Mouse (Mus musculus) gastrocnemius, postnatal 10 days (tissue): ENCODE measurements at regions not wholly inside any gene's neighbourhood (a gene's known extent, or its start where the extent isn't known, plus 50 kb on each side); places are given as distances from the start of the nearest gene placed in this dataset.
"Not testable (repeated sequence)": the region's sequence is repeated elsewhere in the genome, so short reads cannot be mapped to it uniquely, and the experiment has no call there.

Experiments used
- DNase-seq: peaks from one replicate; pipeline ENCODE4 v3.0.0; 2021; ENCODE audit warnings: mixed read lengths

GRCm38 (mm10) chr13:85988633-85989032 lies 58.1 kb downstream of the Cox7c start:
- DNase-seq: no peak

- no peak for DNase-seq
Measured at GRCm38 (mm10) chr13:85982089-85982488, 64.6 kb downstream of the Cox7c start.

GRCm38 (mm10) chr13:85964005-85964404 lies 82.7 kb downstream of the Cox7c start:
- not testable (repeated sequence) for DNase-seq

- no peak for DNase-seq
Measured at GRCm38 (mm10) chr13:85955284-85955683, 91.4 kb downstream of the Cox7c start.

- no peak for DNase-seq
Measured at GRCm38 (mm10) chr13:85952896-85953295, 93.8 kb downstream of the Cox7c start.

GRCm38 (mm10) chr13:85926825-85927737 lies 119.6 kb downstream of the Cox7c start:
- no peak for DNase-seq

- no peak for DNase-seq
Measured at GRCm38 (mm10) chr13:85926323-85926722, 120.4 kb downstream of the Cox7c start.

GRCm38 (mm10) chr13:85922696-85923095 lies 124.0 kb downstream of the Cox7c start:
- DNase-seq: no peak

- no peak for DNase-seq
Measured at GRCm38 (mm10) chr13:85901796-85902195, 144.9 kb downstream of the Cox7c start.

GRCm38 (mm10) chr13:85897656-85898055 lies 149.0 kb downstream of the Cox7c start:
- DNase-seq: peak; percentile 10

GRCm38 (mm10) chr13:85895141-85895540 lies 151.6 kb downstream of the Cox7c start:
- no peak for DNase-seq

GRCm38 (mm10) chr13:85889846-85890245 lies 156.9 kb downstream of the Cox7c start:
- DNase-seq: not testable (repeated sequence)

GRCm38 (mm10) chr13:85882817-85883216 lies 163.9 kb downstream of the Cox7c start:
- no peak for DNase-seq

GRCm38 (mm10) chr13:85863745-85864144 lies 183.0 kb downstream of the Cox7c start:
- DNase-seq: no peak

GRCm38 (mm10) chr13:85848276-85848675 lies 198.4 kb downstream of the Cox7c start:
- DNase-seq: no peak

- no peak for DNase-seq
Measured at GRCm38 (mm10) chr13:85829894-85830293, 216.8 kb downstream of the Cox7c start.
